Mouse (Mus musculus) E14TG2a.4 (cell line): ENCODE measurements around the gene Pxdn.

Source experiments
- CTCF ChIP-seq: conservative IDR thresholded peaks from 2 replicates; pipeline ENCODE4 v1.5.1; 2014; ENCODE audit warnings: low read length
- NANOG ChIP-seq: IDR thresholded peaks from 2 replicates; pipeline ENCODE4 v1.6.1; 2014; ENCODE audit warnings: borderline replicate concordance, low read length, mixed read lengths

DNA sequence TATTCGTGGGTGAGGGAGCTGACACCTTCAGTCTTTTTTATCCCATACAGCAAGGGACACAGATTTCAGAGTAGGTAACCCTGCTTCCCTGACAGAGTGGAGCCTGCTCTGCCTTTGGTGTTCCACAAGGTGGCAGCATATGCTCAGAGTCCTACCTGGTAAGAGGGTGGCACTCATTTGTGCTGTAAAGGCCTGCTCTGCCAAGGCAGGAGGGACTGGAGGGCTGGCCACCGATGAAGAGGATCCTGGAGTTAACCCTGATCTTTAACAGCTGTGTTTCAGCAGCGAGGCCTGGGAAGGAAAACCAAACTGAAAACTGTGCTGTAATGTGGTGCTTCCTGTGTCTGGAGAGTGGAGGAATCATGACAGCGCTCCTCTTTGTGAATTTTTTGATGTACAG, 102.2 kb downstream of the Pxdn start:
- peak; percentile 64 for TF ChIP-seq CTCF
- TF ChIP-seq NANOG: no peak
